Mouse (Mus musculus): ENCODE data around the gene Il33.

The Il33 gene

GRCm38 (mm10) chr19:29986464-29987091 lies 61.7 kb downstream of the Il33 start:
- peak; percentile 82 for ATAC-seq (ENCODE audit: low TSS enrichment)

- no peak for ATAC-seq (ENCODE audit: low TSS enrichment)
Measured at GRCm38 (mm10) chr19:30000406-30001365, 75.8 kb downstream of the Il33 start.

GRCm38 (mm10) chr19:30001550-30001949 lies 76.6 kb downstream of the Il33 start:
- no peak for ATAC-seq (ENCODE audit: low TSS enrichment)

- ATAC-seq (ENCODE audit: low TSS enrichment), result no peak
Measured at GRCm38 (mm10) chr19:30003621-30004020, 78.7 kb downstream of the Il33 start, which contains the start of gene Trpd52l3. Trpd52l3 (plus strand) TSS chr19:30003790.

GRCm38 (mm10) chr19:30006371-30006770 lies 81.5 kb downstream of the Il33 start:
- ATAC-seq (ENCODE audit: low TSS enrichment), result no peak

All from frontal cortex, adult (tissue).